Mouse (Mus musculus) cerebellum, adult 11-12 months (tissue): Measurements from ENCODE around the gene Tmem167b.
A peak's percentile ranks its signal among the peaks of the same experiment; 100 is the strongest.
"Not testable (repeated sequence)": the region's sequence is repeated elsewhere in the genome, so short reads cannot be mapped to it uniquely, and the experiment has no call there.

Experiments used
- DNase-seq: peaks from one replicate; pipeline ENCODE4 v3.0.0; 2022

Gene Tmem167b

GRCm38 (mm10) chr3:108562133-108562730 is at the start of gene Tmem167b:
TSS of gene Tmem167b (minus strand) at chr3:108562466.
- DNase-seq: peak; percentile 98

- DNase-seq: no peak
These were observed 46.6 kb upstream of the Tmem167b start for GRCm38 (mm10) chr3:108608906-108609305.

- DNase-seq: peak; percentile 41
These were observed 29.6 kb upstream of the Tmem167b start for GRCm38 (mm10) chr3:108591530-108592522.

GRCm38 (mm10) chr3:108590786-108591529 is 28.7 kb upstream of the Tmem167b start, which contains the start of gene Wdr47:
TSS of gene Wdr47 (plus strand) at chr3:108591279.
- peak; percentile 96 for DNase-seq

- DNase-seq: no peak
These were observed 26.2 kb upstream of the Tmem167b start for GRCm38 (mm10) chr3:108588446-108588845.

DNA sequence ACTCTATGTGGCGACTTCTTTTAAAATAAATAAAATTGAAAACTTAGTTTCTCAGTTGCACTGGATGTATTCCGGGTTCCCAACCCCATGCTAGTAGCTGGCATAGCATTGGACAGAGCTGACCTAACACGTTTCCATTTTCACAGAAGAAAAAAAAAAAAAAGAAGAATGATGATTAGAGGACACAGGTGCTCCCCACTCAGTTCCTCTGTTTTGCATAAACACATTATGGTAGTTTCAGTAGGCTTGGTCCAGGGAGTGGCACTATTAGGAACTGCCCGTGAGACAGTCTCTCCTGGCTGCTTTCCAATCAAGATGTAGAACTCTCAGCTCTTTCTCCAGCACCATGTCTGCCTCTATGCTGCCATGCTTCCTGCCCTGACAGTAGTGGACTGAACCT is 22.3 kb upstream of the Tmem167b start:
- no peak for DNase-seq

DNA sequence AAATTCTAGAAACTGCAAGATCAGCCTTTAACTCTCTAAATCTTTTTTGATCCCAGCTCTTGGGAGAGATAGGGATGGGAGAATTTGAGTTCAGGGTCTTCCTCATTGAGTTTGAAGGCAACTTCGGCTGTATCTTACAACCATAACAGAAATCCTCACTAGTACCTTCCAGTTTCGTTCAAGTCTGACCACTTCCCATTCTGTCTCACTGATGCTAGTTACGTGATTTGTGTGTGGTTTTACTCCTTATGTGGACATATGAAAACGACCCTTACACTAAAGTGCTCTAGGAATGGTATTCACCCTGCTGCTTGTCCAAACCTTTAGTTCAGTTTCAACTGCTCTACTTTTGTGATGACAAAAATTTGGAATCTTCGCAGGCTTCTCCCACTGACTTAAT is 11.8 kb upstream of the Tmem167b start:
- DNase-seq: no peak

- no peak for DNase-seq
These were observed 10.2 kb upstream of the Tmem167b start for GRCm38 (mm10) chr3:108572309-108573010.

DNA sequence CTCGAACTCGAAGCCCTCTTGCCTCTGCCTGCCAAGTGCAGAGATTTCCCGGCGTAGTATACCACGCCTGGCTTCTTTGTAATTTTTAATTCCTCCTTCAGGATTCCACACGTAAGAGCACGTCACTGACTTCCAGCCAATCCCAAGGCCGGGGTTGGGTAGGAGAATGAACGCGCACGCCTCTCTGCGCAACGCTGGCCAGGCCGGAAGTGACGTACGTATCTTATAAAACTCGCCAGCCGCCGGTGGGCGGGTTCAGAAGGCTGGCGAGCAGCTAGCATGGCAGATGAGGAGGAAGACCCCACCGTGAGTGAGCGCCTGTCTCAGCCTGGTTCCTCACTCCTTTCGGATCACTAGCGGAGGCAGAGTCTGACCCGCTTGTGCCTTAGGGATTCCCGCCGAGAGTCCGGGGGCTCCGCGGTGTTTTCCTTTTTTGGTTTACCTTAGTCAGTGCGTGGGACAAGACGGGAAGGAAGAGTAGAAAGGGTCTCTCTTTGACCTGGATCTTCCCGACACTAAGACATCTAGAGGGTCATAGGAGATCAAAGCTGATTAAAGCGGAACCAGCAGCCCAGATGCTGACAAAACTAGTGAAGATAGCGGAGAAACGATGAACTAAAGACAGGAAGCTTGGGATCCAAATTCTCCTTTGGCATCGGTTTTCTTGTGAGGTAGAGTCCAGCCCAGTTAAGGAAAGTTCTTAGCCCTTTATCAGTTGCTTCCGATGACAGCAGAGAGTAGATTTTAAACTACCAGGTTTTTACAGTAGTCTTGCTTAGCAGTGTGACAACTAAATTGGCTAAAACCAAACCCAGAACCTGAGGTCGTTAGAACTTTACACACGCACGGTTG is 9.4 kb upstream of the Tmem167b start, which contains the start of gene Taf13:
Taf13 (plus strand) TSS at position 256 of the 852 bp plus-strand sequence.
- peak; percentile 96 for DNase-seq

- DNase-seq: peak; percentile 27
These were observed 8.5 kb upstream of the Tmem167b start for GRCm38 (mm10) chr3:108570813-108571212.

DNA sequence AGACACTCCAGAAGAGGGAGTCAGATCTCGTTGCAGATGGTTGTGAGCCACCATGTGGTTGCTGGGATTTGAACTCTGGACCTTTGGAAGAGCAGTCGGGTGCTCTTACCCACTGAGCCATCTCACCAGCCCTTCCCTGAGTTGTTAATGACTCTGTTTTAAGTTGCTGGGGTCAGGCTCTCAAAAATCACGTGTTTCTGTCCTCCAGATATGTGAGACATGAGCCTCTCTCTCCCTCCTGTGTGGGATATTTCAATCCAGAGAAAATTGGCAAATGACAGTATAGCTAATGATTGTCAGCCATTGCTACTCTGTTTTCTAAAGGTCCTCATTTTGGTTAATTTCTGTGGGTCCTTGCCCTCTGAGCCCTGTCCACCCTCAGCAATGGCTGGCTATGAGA is 7.4 kb upstream of the Tmem167b start:
- DNase-seq: not testable (repeated sequence)

- peak; percentile 17 for DNase-seq
These were observed 6.0 kb upstream of the Tmem167b start for GRCm38 (mm10) chr3:108567990-108568877.

DNA sequence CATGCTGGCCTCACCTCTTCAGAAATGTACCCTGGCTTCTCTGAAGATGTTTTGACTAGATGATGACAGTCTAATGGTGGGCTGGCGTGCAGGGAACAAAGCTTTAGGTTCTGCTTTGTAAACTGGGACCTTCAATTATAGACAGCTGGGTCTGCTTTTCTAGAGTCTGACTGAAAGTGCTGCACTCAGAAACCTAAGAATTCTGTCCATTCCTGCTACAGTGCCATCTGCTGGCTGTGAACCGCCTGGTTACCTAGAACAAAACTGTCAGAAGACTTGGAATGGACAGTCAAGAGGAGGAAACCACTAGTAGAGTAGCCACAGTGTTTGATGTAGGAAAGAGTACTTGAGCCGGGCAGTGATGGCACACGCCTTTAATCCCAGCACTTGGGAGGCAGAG is 1.0 kb upstream of the Tmem167b start:
- DNase-seq: peak; percentile 69

- DNase-seq: no peak
These were observed 558 bp upstream of the Tmem167b start for GRCm38 (mm10) chr3:108562777-108563271.

DNA sequence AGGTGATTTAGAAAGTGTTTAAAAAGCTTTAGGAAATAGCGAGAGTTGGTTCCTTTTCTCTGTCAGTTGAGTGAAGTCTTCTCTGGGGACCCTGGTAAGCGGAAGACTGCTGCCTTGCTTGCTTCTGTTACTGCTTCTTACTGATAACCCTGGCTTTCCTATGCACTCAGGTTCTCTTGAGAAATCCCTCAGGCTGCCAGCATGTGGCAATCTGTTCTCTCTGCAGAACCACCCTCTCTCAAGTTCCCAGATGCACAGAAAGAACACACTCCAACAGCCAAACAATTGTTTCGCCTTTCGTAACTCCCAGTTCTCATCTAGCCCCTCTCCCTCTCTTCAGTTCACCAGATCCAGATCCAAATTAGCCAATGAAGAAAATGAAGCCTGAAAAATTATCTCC is 4.4 kb downstream of the Tmem167b start:
- DNase-seq: no peak

DNA sequence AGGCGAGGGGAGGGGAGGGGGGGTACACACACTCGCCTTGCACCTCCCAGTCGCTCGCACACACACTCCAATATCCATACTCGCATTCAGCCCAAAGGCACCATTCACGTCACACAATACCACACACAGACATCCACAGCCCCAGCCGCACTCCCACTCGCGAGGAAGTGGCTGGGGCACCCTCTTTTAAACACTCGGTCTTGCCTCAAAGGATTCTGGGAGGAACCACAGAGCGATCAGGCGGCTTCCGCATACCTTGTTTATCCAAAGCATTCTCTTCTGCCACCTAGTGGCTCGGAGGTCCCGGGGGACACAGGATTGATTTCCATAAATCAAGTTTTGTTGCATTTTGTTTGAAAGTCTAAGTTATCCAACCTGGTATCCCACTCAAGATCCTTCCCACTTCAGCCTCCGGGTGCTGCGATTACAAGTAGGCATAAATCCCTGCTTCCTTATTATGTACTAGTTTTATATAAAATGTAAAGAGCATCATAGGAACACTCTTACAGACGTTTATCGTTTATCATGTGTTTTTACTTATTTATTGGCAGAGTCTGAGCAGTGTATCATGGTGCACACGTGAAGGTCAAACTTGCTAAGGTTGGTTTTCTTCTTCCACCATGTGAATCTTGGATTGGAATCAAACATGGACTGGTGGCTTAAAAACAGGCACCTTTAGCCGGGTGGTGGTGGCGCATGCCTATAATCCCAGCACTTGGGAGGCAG is 7.5 kb downstream of the Tmem167b start:
- peak; percentile 92 for DNase-seq

GRCm38 (mm10) chr3:108554111-108554561 is 8.1 kb downstream of the Tmem167b start:
- DNase-seq: no peak

GRCm38 (mm10) chr3:108542299-108542698 is 20.0 kb downstream of the Tmem167b start:
- DNase-seq: no peak

- peak; percentile 76 for DNase-seq
These were observed 25.0 kb downstream of the Tmem167b start for GRCm38 (mm10) chr3:108537303-108537702.
